Mouse (Mus musculus): ENCODE measurements around the gene Slc25a51.

GRCm38 (mm10) chr4:45356653-45357052 lies 51.9 kb downstream of the Slc25a51 start:
- TF ChIP-seq CTCF (conservative IDR thresholded peaks at IDR 0.05 in 1 of 2, IDR thresholded peaks at IDR 0.05 in 1 of 2; ENCODE audit: low read depth in 2 of 2, low read length in 2 of 2) = no peak
- no peak for TF ChIP-seq KAT2A (IDR thresholded peaks at IDR 0.05; ENCODE audit: insufficient replicate concordance, low read length)

Data from CH12.LX (cell line).